Mouse (Mus musculus): ENCODE results near the gene Gm4792. TPM values are rescaled to one million over a fixed set of nuclear protein-coding genes. Genes with fewer than 3 reads are reported as not detected.

Gm4792 gene
- polyA plus RNA-seq, 1 experiment: not detected

DNA sequence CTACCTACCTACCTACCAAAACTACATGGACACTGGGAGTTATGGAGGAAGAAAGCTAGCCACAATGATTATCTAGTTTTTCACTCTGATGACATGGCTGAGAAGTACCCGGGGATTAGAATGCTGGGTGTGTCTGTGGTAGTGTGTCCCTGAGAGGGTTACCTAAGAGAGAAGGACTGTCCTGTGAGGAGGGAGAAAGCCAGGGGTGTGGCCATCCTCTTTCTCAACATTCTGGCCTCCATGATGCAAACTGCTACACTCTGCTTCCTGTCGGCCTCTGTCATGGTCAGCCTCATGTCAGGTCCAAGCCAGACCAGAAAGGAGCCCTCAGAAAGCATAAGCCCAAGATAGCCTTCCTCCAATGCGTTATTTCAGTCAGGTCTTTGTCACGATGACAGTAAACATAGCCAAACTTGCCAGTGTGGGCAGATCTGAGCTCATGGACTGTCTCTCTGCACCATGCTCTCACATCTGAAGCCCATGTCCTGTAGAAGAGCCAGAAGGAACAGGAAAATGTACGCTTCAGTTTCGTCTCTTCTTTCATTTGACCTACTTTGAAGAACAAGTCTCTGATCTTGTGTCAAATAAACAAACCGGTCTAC, 50.7 kb downstream of the Gm4792 start:
- Histone ChIP-seq H3K4me3 (ENCODE audit: extremely low read depth, insufficient read depth, insufficient read length) (no peak overlapping the region), H3K4me1 (ENCODE audit: control insufficient read depth, insufficient read depth, insufficient read length) (no peaks in the 10 kb centered on the region), H3K36me3 (ENCODE audit: control insufficient read depth, insufficient read depth, low read length) (no peaks in the 10 kb centered on the region), H3K27ac (ENCODE audit: insufficient read depth, low read length) (no peak overlapping the region), H3K27me3 (ENCODE audit: control insufficient read depth, insufficient read depth, low read length) (no peaks in the 10 kb centered on the region)
- 82% methylated on average over 7 of the region's 7 CpGs for WGBS
- no peak for TF ChIP-seq CTCF (IDR thresholded peaks at IDR 0.05; ENCODE audit: extremely low read depth, insufficient read depth, insufficient read length, insufficient replicate concordance)
- TF ChIP-seq POLR2A (IDR thresholded peaks at IDR 0.05; ENCODE audit: low read depth, low read length): no peak
- DNase-seq (ENCODE audit: low read depth in 1 of 2, low spot score in 2 of 2): no peak

Other genes with a start within 250 kb of the Gm4792 start
- gene Nr2c1, start 150.7 kb downstream of the Gm4792 start, polyA plus RNA-seq (2012; rRNA removed): 1.5 TPM in 2 replicates
- 17.3 and 17.4 TPM in 2 replicates for gene Ndufa12, start 100.0 kb downstream of the Gm4792 start, polyA plus RNA-seq (2012; rRNA removed)
- gene Tmcc3, start 13.2 kb upstream of the Gm4792 start, polyA plus RNA-seq (2012; rRNA removed): 6.2 and 6.7 TPM in 2 replicates